Mouse (Mus musculus) forebrain, embryonic 14.5 days (tissue): Measurements from ENCODE around the gene Cand2. TPM values are rescaled to one million over a fixed set of nuclear protein-coding genes. Genes with fewer than 3 reads are reported as not detected.

Experiments
- ATAC-seq: fragments of 200-750 bp; cut with Nextera tagmentation; 2 replicates; pipeline ENCODE4 v1.8.0; 2017; ENCODE audit warnings: mild to moderate bottlenecking, moderate library complexity
- DNase-seq: peaks from one replicate; pipeline ENCODE4 v3.0.0-alpha.2; 2015; ENCODE audit warnings: low spot score
- H3K27ac ChIP-seq: fragments of 300-500 bp; sonication (generic); 2 replicates; pipeline ENCODE4 v1.5.1; 2014; ENCODE audit warnings: low read depth, mild to moderate bottlenecking, control low read depth, low read length, moderate library complexity
- H3K27me3 ChIP-seq: fragments of 300-500 bp; sonication (generic); replicated peaks from 2 replicates; pipeline ENCODE4 v1.6.1; 2014; ENCODE audit warnings: low read length, control low read depth, mixed read lengths; ENCODE audit not compliant: control insufficient read depth, insufficient read depth
- H3K36me3 ChIP-seq: fragments of 300-500 bp; sonication (generic); 2 replicates; pipeline ENCODE4 v1.6.1; 2014; ENCODE audit warnings: low read length, control low read depth; ENCODE audit not compliant: control insufficient read depth, insufficient read depth
- H3K4me1 ChIP-seq: fragments of 300-500 bp; sonication (generic); 2 replicates; pipeline ENCODE4 v1.6.1; 2014; ENCODE audit warnings: antibody characterized with exemption, low read length, control low read depth; ENCODE audit not compliant: control insufficient read depth, insufficient read depth
- H3K4me2 ChIP-seq: fragments of 300-500 bp; sonication (generic); 2 replicates; pipeline ENCODE4 v1.6.1; 2014; ENCODE audit warnings: mild to moderate bottlenecking, control low read depth, low read length
- H3K4me3 ChIP-seq: fragments of 300-500 bp; sonication (generic); 2 replicates; pipeline ENCODE4 v1.5.1; 2014; ENCODE audit warnings: low read depth, low read length, control low read depth
- H3K9ac ChIP-seq: fragments of 300-500 bp; sonication (generic); 2 replicates; pipeline ENCODE4 v1.6.1; 2014; ENCODE audit warnings: mild to moderate bottlenecking, low read length, control low read depth, moderate library complexity
- H3K9me3 ChIP-seq: fragments of 300-500 bp; sonication (generic); replicated peaks from 2 replicates; pipeline ENCODE4 v1.6.1; 2016; ENCODE audit warnings: low read length, control low read depth, mixed read lengths; ENCODE audit not compliant: control insufficient read depth
- WGBS: fragments of 180-500 bp; shearing (Covaris S2); extraction: QIAGEN DNeasy Blood & Tissue Kit; methylation state at CpG from one replicate; pipeline ENCODE4 v1.1.7; 2014; 5-methylcytosine and 5-hydroxymethylcytosine counted together
- polyA plus RNA-seq: library from polyadenylated mRNA; unstranded; fragments of >200 nt; fragmentation: Nextera tagmentation; extraction: Ambion mirVana; gene quantifications from 2 replicates; pipeline ENCODE4 v1.2.1, GENCODE M21; 2014

Gene Cand2
- 14.4 and 17.1 TPM in 2 replicates for polyA plus RNA-seq

GRCm38 (mm10) chr6:115774501-115774921, at the start of gene Cand2:
TSS of gene Cand2 (plus strand) at chr6:115774538.
- Histone ChIP-seq H3K27me3 (no peaks in the 10 kb centered on the region), H3K4me2 (peak within 1 kb of the TSS; percentile 64), H3K9ac (peak within 1 kb of the TSS; percentile 90), H3K9me3 (no peaks in the 10 kb centered on the region), H3K4me1 (peaks cover 15% of the 10 kb centered on the region), H3K4me3 (peak within 1 kb of the TSS; percentile 76), H3K36me3 (peaks cover 7% of the 10 kb centered on the region), H3K27ac (peak within 1 kb of the TSS; percentile 78)
- peak; percentile 82 for DNase-seq
- WGBS: 0% methylated on average over 21 of the region's 28 CpGs
- ATAC-seq: peak; percentile 90

- H3K27me3 ChIP-seq: no peaks in the 10 kb centered on the region
- H3K4me3 ChIP-seq: no peak overlapping the region
- peak; percentile 48 for DNase-seq
- H3K4me1 ChIP-seq: no peaks in the 10 kb centered on the region
- no peaks in the 10 kb centered on the region for H3K9me3 ChIP-seq
- H3K4me2 ChIP-seq: no peak overlapping the region
- 88% methylated on average over 1 of the region's 1 CpGs for WGBS
- no peak for ATAC-seq
- H3K9ac ChIP-seq: no peak overlapping the region
- no peak overlapping the region for H3K27ac ChIP-seq
- H3K36me3 ChIP-seq: no peaks in the 10 kb centered on the region
These were observed 47.2 kb upstream of the Cand2 start for GRCm38 (mm10) chr6:115727108-115727507.

DNA sequence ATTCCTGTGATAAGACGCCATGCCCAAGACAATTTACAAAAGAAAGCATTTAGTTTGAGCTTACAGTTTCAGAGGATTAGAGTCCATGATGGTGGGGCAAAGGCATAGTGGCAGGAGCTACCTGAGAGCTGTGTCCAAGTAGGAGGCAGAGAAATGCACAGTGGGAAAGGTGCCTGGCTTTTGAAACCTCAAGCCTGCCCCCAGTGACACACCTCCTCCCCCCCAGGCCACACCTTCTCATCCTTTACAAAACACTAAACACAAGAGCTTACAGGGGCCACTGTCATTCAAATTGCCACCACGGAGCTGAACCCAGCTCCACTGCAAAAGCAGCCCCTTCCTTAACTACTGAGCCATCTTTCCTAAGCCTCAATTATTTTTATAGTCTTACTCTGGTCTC, 46.8 kb upstream of the Cand2 start:
- 48% methylated on average over 2 of the region's 2 CpGs for WGBS
- Histone ChIP-seq H3K27ac (no peak overlapping the region), H3K36me3 (no peaks in the 10 kb centered on the region), H3K9me3 (no peaks in the 10 kb centered on the region), H3K4me3 (no peak overlapping the region), H3K9ac (no peak overlapping the region), H3K4me2 (no peak overlapping the region), H3K27me3 (no peaks in the 10 kb centered on the region), H3K4me1 (no peaks in the 10 kb centered on the region)
- DNase-seq: no peak
- no peak for ATAC-seq

DNA sequence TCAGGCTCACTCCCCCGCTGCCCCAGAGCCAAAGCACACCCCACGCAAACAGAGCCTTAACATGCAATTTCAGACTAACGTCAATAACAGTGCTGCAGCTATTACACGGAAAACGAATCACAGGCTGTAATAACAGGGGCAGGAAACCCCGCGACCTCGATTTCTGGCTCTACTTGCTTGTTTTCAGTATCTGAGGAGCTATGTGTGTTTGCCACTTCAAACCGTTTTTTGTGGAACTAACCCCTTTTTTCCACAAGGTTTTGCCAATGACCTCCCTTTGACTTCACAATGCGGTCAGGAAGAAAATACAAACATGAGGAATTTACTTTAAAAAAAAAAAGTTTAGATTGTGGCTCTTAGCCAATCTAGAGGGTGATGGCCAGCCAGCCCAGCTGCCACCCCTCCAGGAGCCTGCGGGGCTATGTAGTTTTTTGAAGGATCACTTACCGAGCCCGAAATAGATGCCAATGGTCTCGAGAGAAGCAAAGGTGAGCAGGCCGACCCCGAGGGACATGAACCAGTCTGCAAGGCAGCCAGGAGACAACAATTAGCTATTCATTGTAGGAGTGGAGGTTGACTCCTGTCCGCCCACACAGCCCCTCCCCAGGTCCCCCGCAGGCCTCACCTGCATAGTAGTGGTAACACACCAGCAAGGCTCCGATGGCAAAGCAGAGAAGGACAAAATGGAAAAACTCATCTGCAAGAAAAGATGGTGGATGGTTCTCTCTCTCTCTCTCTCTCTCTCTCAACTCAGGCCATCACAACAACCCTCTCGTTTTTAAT, 43.6 kb upstream of the Cand2 start:
- Histone ChIP-seq H3K4me3 (no peak overlapping the region), H3K27me3 (no peaks in the 10 kb centered on the region), H3K4me2 (no peak overlapping the region), H3K36me3 (no peaks in the 10 kb centered on the region), H3K9ac (no peak overlapping the region), H3K4me1 (no peaks in the 10 kb centered on the region), H3K9me3 (no peaks in the 10 kb centered on the region), H3K27ac (no peak overlapping the region)
- DNase-seq (no peak), ATAC-seq (no peak)
- WGBS: 82% methylated on average over 20 of the region's 20 CpGs

- Histone ChIP-seq H3K27ac (no peak overlapping the region), H3K4me1 (no peaks in the 10 kb centered on the region), H3K4me3 (no peak overlapping the region), H3K4me2 (no peak overlapping the region), H3K9me3 (no peaks in the 10 kb centered on the region), H3K36me3 (no peaks in the 10 kb centered on the region), H3K9ac (no peak overlapping the region), H3K27me3 (no peaks in the 10 kb centered on the region)
- 84% methylated on average over 22 of the region's 22 CpGs for WGBS
- ATAC-seq: no peak
- peak; percentile 5 for DNase-seq
These were observed 41.9 kb upstream of the Cand2 start for GRCm38 (mm10) chr6:115732341-115732928.

- Histone ChIP-seq H3K4me2 (no peak overlapping the region), H3K36me3 (no peaks in the 10 kb centered on the region), H3K9ac (no peak overlapping the region), H3K27ac (no peak overlapping the region), H3K4me3 (no peak overlapping the region), H3K9me3 (no peaks in the 10 kb centered on the region), H3K27me3 (no peaks in the 10 kb centered on the region), H3K4me1 (no peaks in the 10 kb centered on the region)
- no peak for ATAC-seq
- peak; percentile 21 for DNase-seq
- WGBS: 81% methylated on average over 4 of the region's 4 CpGs
These were observed 39.4 kb upstream of the Cand2 start for GRCm38 (mm10) chr6:115734909-115735308.

DNA sequence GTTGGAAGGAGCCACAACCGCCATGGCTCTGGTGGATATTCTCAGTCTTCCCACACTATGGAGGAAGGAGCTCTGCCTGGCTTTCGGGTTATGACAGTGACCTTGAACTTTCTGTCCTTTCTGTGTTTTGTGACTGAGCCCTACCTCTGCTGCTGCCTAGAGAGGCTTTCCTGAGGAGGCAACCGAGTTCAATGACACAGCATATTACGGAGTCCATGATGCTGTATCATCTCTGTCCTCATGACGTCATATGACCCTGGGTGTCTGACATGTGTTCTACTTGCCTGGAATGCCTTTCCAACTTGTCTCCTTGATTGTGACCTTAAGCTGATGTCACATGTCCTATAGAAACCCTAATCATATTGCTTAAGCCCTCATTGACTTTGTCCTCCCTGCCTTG, 35.3 kb upstream of the Cand2 start:
- Histone ChIP-seq H3K27me3 (no peaks in the 10 kb centered on the region), H3K4me1 (no peaks in the 10 kb centered on the region), H3K9me3 (no peaks in the 10 kb centered on the region), H3K9ac (no peak overlapping the region), H3K4me2 (no peak overlapping the region), H3K4me3 (no peak overlapping the region), H3K36me3 (no peaks in the 10 kb centered on the region), H3K27ac (no peak overlapping the region)
- no peak for DNase-seq
- WGBS: 93% methylated on average over 5 of the region's 5 CpGs
- ATAC-seq: no peak

DNA sequence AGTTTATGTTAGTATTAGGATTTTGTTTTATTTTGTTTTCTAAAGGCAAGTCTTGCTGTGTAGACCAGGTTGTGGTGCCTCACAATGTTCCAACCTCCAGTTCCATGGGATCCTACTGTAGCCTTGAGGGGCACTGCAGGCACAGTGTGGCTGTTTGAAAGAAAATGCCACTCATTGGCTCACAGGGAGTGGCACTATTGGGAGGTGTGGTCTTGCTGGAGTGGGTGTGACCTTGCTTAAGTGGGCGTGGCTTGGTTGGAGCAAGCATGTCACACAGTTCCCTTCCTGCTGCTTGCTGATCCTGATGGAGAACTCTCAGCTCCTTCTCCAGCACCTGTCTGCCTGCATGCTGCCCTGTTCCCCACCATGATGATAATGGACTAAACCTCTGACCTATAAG, 30.8 kb upstream of the Cand2 start:
- H3K4me2 ChIP-seq: no peak overlapping the region
- 9% methylated on average over 1 of the region's 1 CpGs for WGBS
- ATAC-seq: no peak

DNA sequence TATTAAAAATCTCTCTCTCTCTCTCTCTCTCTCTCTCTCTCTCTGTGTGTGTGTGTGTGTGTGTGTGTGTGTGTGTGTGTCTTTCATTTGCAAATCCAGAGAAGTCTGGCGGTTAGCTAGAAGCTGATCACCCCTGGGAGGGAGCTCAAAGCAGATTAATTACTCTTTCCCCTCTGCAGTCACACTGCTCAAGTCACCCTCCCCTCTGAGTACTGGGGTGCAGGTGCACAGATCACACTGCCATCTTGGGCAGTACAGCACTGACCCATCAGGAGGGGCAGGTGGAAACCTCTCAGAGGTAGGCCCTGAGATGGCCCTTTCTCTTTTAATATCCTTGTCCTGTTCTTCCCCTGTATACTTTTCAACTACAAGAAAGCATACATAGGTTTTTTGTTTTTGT, 28.0 kb upstream of the Cand2 start:
- no peak overlapping the region for H3K4me2 ChIP-seq
- no peak for ATAC-seq
- H3K4me1 ChIP-seq: no peaks in the 10 kb centered on the region
- DNase-seq: no peak
- H3K27ac ChIP-seq: no peak overlapping the region
- WGBS: 13% methylated on average over 1 of the region's 1 CpGs
- no peaks in the 10 kb centered on the region for H3K36me3 ChIP-seq
- no peak overlapping the region for H3K4me3 ChIP-seq
- no peaks in the 10 kb centered on the region for H3K9me3 ChIP-seq
- H3K9ac ChIP-seq: no peak overlapping the region
- no peaks in the 10 kb centered on the region for H3K27me3 ChIP-seq

More for the DNA sequence above, 30.8 kb upstream of the Cand2 start:
- Histone ChIP-seq H3K4me1 (no peaks in the 10 kb centered on the region), H3K27me3 (no peaks in the 10 kb centered on the region), H3K36me3 (no peaks in the 10 kb centered on the region), H3K4me3 (no peak overlapping the region), H3K9ac (no peak overlapping the region), H3K9me3 (no peaks in the 10 kb centered on the region), H3K27ac (no peak overlapping the region)
- peak; percentile 6 for DNase-seq
